Mouse (Mus musculus): Measurements from ENCODE around the gene Zbtb11.

DNA sequence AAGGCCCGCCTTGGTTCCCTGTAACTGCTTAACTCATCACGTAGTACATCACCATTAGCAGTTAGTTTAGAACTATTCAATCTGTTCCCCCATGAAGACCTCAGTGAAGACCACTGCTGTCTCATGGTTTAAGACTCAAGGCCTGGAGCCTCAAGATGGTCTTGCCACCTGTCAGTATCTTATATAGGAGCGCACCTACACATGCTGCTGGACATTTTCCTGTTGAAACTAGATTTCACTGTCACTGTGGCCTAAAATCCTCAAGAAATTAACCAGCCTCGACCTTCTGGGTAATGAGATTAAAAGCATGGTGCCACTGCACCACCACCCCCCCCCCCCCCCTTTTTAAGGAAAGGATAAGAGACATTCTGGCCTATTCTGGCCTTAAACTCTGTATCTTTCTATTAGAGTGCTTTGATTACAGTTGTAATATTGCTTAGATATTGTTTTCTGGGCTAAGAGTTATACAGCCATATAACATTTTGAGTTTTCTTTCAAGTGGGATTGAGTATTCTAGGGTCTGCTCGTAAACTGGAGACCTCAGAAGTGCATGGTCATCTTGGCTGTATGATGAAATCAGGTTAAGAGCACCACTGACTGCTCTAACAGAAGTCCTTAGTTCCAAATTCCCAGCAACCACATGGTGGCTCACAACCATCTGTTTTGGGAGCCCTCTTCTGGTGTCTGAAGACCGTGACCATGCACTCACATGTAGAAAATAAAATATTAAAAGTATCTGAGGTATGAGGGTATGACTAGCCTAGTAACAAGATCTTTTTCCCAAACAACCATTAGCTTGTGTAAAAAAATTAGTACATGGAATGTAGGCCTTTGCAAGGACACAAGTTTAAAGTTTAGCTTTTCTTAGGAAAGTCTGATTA, 1.7 kb upstream of the Zbtb11 start:
- TF ChIP-seq CTCF (IDR thresholded peaks at IDR 0.05; ENCODE audit: control insufficient read depth, insufficient read depth, insufficient replicate concordance, low read depth, low read length) (no peak), POLR2A (IDR thresholded peaks at IDR 0.05; ENCODE audit: control insufficient read depth, low read depth, low read length) (no peak)
